Mouse (Mus musculus) kidney, adult 11 months (tissue): ENCODE data around the gene Cuzd1.
A peak's percentile ranks its signal among the peaks of the same experiment; 100 is the strongest.

Experiments
- DNase-seq: peaks from one replicate; pipeline ENCODE4 v3.0.0; 2022

Gene Cuzd1

GRCm38 (mm10) chr7:131322192-131322591 is at the start of gene Cuzd1:
Cuzd1 (minus strand) TSS chr7:131322292.
- DNase-seq = no peak

GRCm38 (mm10) chr7:131371470-131371860 is 49.4 kb upstream of the Cuzd1 start:
- DNase-seq = no peak

GRCm38 (mm10) chr7:131370648-131371469 is 48.8 kb upstream of the Cuzd1 start, which contains the start of gene Pstk:
Pstk (plus strand) TSS chr7:131371141.
- peak; percentile 91 for DNase-seq

GRCm38 (mm10) chr7:131364131-131364530 is 42.0 kb upstream of the Cuzd1 start:
- DNase-seq = no peak

- peak; percentile 96 for DNase-seq
Observed at GRCm38 (mm10) chr7:131362615-131363300, 40.7 kb upstream of the Cuzd1 start, which contains the start of gene 2310057M21Rik. 2310057M21Rik (minus strand) TSS chr7:131362759.

GRCm38 (mm10) chr7:131362269-131362614 is 40.1 kb upstream of the Cuzd1 start:
- no peak for DNase-seq

GRCm38 (mm10) chr7:131356105-131356504 is 34.0 kb upstream of the Cuzd1 start:
- DNase-seq = no peak

GRCm38 (mm10) chr7:131345856-131346541 is 23.9 kb upstream of the Cuzd1 start:
- DNase-seq = no peak

GRCm38 (mm10) chr7:131337502-131338068 is 15.5 kb upstream of the Cuzd1 start:
- DNase-seq = no peak

- no peak for DNase-seq
Observed at GRCm38 (mm10) chr7:131333564-131333963, 11.5 kb upstream of the Cuzd1 start, which contains the start of gene Fam24a. Fam24a (plus strand) TSS chr7:131333864.

- no peak for DNase-seq
Observed at GRCm38 (mm10) chr7:131331688-131332087, 9.6 kb upstream of the Cuzd1 start.

GRCm38 (mm10) chr7:131329416-131329815 is 7.3 kb upstream of the Cuzd1 start, which contains the start of gene Fam24b:
Fam24b (minus strand) TSS chr7:131329516.
- DNase-seq = no peak

GRCm38 (mm10) chr7:131327054-131327453 is 5.0 kb upstream of the Cuzd1 start:
- no peak for DNase-seq

GRCm38 (mm10) chr7:131318340-131318739 is 3.8 kb downstream of the Cuzd1 start:
- no peak for DNase-seq

- DNase-seq = no peak
Observed at GRCm38 (mm10) chr7:131317587-131317986, 4.5 kb downstream of the Cuzd1 start.

- no peak for DNase-seq
Observed at GRCm38 (mm10) chr7:131314493-131314892, 7.6 kb downstream of the Cuzd1 start.

GRCm38 (mm10) chr7:131306733-131307132 is 15.4 kb downstream of the Cuzd1 start:
- no peak for DNase-seq

GRCm38 (mm10) chr7:131303340-131303739 is 18.8 kb downstream of the Cuzd1 start:
- no peak for DNase-seq

GRCm38 (mm10) chr7:131297151-131297550 is 24.9 kb downstream of the Cuzd1 start:
- DNase-seq = no peak

GRCm38 (mm10) chr7:131265851-131266250 is 56.2 kb downstream of the Cuzd1 start:
- DNase-seq = no peak

GRCm38 (mm10) chr7:131264251-131264650 is 57.8 kb downstream of the Cuzd1 start:
- DNase-seq = no peak

GRCm38 (mm10) chr7:131260946-131261345 is 61.1 kb downstream of the Cuzd1 start:
- no peak for DNase-seq
